Mouse (Mus musculus) liver, embryonic 14.5 days (tissue): Measurements from ENCODE around the gene Gramd1b. TPM values are rescaled to one million over a fixed set of nuclear protein-coding genes. Genes with fewer than 3 reads are reported as not detected.
A peak's percentile ranks its signal among the peaks of the same experiment; 100 is the strongest.

ENCODE experiments used
- ATAC-seq: fragments of 200-750 bp; cut with Nextera tagmentation; 2 replicates; pipeline ENCODE4 v1.8.0; 2017; ENCODE audit warnings: moderate number of reproducible peaks, mild to moderate bottlenecking, moderate library complexity; ENCODE audit not compliant: insufficient read depth
- DNase-seq, 3 experiments: peaks; one replicate each; pipeline ENCODE4 v3.0.0-alpha.2; 2012 to 2013; ENCODE audit warnings: low read depth in 3 of 3, low spot score in 3 of 3
- H3K27ac ChIP-seq: fragments of 300-500 bp; sonication (generic); 2 replicates; pipeline ENCODE4 v1.5.1; 2014; ENCODE audit warnings: moderate library complexity, mild to moderate bottlenecking, control low read depth, inconsistent platforms
- H3K27me3 ChIP-seq: fragments of 300-500 bp; sonication (generic); 2 replicates; pipeline ENCODE4 v1.6.1; 2014; ENCODE audit warnings: mild to moderate bottlenecking, low read length, moderate library complexity; ENCODE audit not compliant: control insufficient read depth, insufficient read depth
- H3K36me3 ChIP-seq: fragments of 300-500 bp; sonication (generic); replicated peaks from 2 replicates; pipeline ENCODE4 v1.6.1; 2014; ENCODE audit warnings: low read depth; ENCODE audit not compliant: control insufficient read depth, insufficient read depth
- H3K4me1 ChIP-seq, 2 experiments: fragments of 200-500 bp in 1 of 2; fragments of 300-500 bp in 1 of 2; sonication (generic) in 1 of 2; replicated peaks; 2 replicates each; pipeline ENCODE4 v1.6.1; 2012 to 2014; ENCODE audit warnings: antibody characterized with exemption in 1 of 2, inconsistent platforms in 1 of 2, low read length in 1 of 2; ENCODE audit not compliant: control insufficient read depth in 2 of 2, insufficient read depth in 2 of 2
- H3K4me2 ChIP-seq: fragments of 300-500 bp; sonication (generic); 2 replicates; pipeline ENCODE4 v1.6.1; 2014; ENCODE audit warnings: low read depth, mild to moderate bottlenecking, control low read depth, moderate library complexity
- H3K4me3 ChIP-seq, 2 experiments: fragments of 200-500 bp in 1 of 2; fragments of 300-500 bp in 1 of 2; sonication (generic) in 1 of 2; 2 replicates each; pipeline ENCODE4 v1.5.1; 2012 to 2014; ENCODE audit warnings: low read depth in 2 of 2, low read length in 2 of 2, mild to moderate bottlenecking in 2 of 2, control low read depth in 1 of 2, inconsistent platforms in 1 of 2, moderate library complexity in 1 of 2; ENCODE audit not compliant: insufficient read depth in 1 of 2
- H3K9ac ChIP-seq: fragments of 300-500 bp; sonication (generic); replicated peaks from 2 replicates; pipeline ENCODE4 v1.6.1; 2014; ENCODE audit warnings: mild to moderate bottlenecking, control low read depth, moderate library complexity
- H3K9me3 ChIP-seq: fragments of 300-500 bp; sonication (generic); 2 replicates; pipeline ENCODE4 v1.6.1; 2016; ENCODE audit warnings: low read length, mixed read lengths; ENCODE audit not compliant: control insufficient read depth
- CTCF ChIP-seq: IDR thresholded peaks from 2 replicates; pipeline ENCODE4 v1.5.1; 2016; ENCODE audit warnings: antibody characterized with exemption, low read depth, control low read depth
- EP300 ChIP-seq: IDR thresholded peaks from 2 replicates; pipeline ENCODE4 v1.6.1; 2016; ENCODE audit warnings: antibody characterized with exemption, low read depth
- WGBS: fragments of 180-500 bp; shearing (Covaris S2); extraction: QIAGEN DNeasy Blood & Tissue Kit; methylation state at CpG from one replicate; pipeline ENCODE4 v1.1.7; 2014; ENCODE audit not compliant: insufficient replicate concordance; 5-methylcytosine and 5-hydroxymethylcytosine counted together
- polyA plus RNA-seq, 2 experiments: library from polyadenylated mRNA; depleted of rRNA in 1 of 2; stranded (reverse) in 1 of 2; unstranded in 1 of 2; fragments of >200 nt; fragmentation: Nextera tagmentation in 1 of 2; extraction: Ambion mirVana in 1 of 2; gene quantifications; 2 replicates each; pipeline versions ENCODE4 v1.2.1 to v1.2.3; 2012 to 2014

The Gramd1b gene
- polyA plus RNA-seq, 2 experiments, result 0.71 to 1.0 TPM

- TF ChIP-seq EP300 (no peak), CTCF (no peak)
- ATAC-seq (no peak), DNase-seq (no peak)
- H3K27me3 ChIP-seq, result no peaks in the 10 kb centered on the region
- H3K4me1 ChIP-seq, result no peaks in the 10 kb centered on the region
- no peaks in the 10 kb centered on the region for H3K36me3 ChIP-seq
- 29% methylated on average over 6 of the region's 6 CpGs for WGBS
- no peaks in the 10 kb centered on the region for H3K9me3 ChIP-seq
- H3K4me3 ChIP-seq, result no peak overlapping the region
- H3K9ac ChIP-seq, result no peak overlapping the region
- no peak overlapping the region for H3K27ac ChIP-seq
- no peak overlapping the region for H3K4me2 ChIP-seq
These were observed 142.0 kb downstream of the Gramd1b start for GRCm38 (mm10) chr9:40389175-40389574.

DNA sequence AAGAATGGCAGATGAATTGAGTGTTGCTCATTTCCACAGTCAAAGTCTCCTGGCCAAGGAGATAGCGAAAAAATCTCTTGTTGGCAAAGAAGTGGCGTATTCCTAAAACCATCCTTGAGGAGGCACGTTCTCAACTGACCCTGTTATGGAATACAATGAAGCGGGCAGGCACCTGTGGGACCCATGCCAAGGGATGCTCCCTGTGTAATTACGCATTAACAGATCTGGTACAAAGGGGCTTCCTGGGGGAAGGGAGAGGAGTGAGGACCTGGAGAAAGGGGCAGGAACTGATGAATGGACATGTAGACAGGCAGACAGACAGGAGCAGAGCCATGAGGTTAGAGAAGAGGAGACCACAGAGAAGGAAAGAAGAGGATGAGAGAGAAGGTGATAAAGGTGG lies 146.4 kb downstream of the Gramd1b start:
- Histone ChIP-seq H3K27ac (no peak overlapping the region), H3K4me1 (no peaks in the 10 kb centered on the region), H3K36me3 (no peaks in the 10 kb centered on the region), H3K9ac (no peak overlapping the region), H3K4me2 (no peak overlapping the region), H3K9me3 (no peaks in the 10 kb centered on the region), H3K4me3 (no peak overlapping the region), H3K27me3 (no peaks in the 10 kb centered on the region)
- TF ChIP-seq CTCF, result no peak
- no peak for TF ChIP-seq EP300
- DNase-seq (no peak), ATAC-seq (no peak)
- 72% methylated on average over 5 of the region's 5 CpGs for WGBS

- no peaks in the 10 kb centered on the region for H3K27me3 ChIP-seq
- H3K27ac ChIP-seq, result no peak overlapping the region
- no peak overlapping the region for H3K4me2 ChIP-seq
- no peaks in the 10 kb centered on the region for H3K4me1 ChIP-seq
- WGBS, result 58% methylated on average over 3 of the region's 3 CpGs
- H3K9me3 ChIP-seq, result no peaks in the 10 kb centered on the region
- DNase-seq, result no peak
- TF ChIP-seq EP300, result no peak
- no peak for TF ChIP-seq CTCF
- ATAC-seq, result no peak
- H3K36me3 ChIP-seq, result no peaks in the 10 kb centered on the region
- no peak overlapping the region for H3K4me3 ChIP-seq
- no peak overlapping the region for H3K9ac ChIP-seq
These were observed 148.7 kb downstream of the Gramd1b start for GRCm38 (mm10) chr9:40382508-40382907.

GRCm38 (mm10) chr9:40381416-40382411 lies 149.5 kb downstream of the Gramd1b start:
- no peaks in the 10 kb centered on the region for H3K9me3 ChIP-seq
- WGBS, result 34% methylated on average over 15 of the region's 15 CpGs
- DNase-seq, result no peak
- TF ChIP-seq EP300 (no peak), CTCF (no peak)
- no peak overlapping the region for H3K9ac ChIP-seq
- H3K4me1 ChIP-seq, result no peaks in the 10 kb centered on the region
- H3K27me3 ChIP-seq, result no peaks in the 10 kb centered on the region
- no peak overlapping the region for H3K4me3 ChIP-seq
- H3K4me2 ChIP-seq, result no peak overlapping the region
- ATAC-seq, result no peak
- H3K36me3 ChIP-seq, result no peaks in the 10 kb centered on the region
- no peak overlapping the region for H3K27ac ChIP-seq

DNA sequence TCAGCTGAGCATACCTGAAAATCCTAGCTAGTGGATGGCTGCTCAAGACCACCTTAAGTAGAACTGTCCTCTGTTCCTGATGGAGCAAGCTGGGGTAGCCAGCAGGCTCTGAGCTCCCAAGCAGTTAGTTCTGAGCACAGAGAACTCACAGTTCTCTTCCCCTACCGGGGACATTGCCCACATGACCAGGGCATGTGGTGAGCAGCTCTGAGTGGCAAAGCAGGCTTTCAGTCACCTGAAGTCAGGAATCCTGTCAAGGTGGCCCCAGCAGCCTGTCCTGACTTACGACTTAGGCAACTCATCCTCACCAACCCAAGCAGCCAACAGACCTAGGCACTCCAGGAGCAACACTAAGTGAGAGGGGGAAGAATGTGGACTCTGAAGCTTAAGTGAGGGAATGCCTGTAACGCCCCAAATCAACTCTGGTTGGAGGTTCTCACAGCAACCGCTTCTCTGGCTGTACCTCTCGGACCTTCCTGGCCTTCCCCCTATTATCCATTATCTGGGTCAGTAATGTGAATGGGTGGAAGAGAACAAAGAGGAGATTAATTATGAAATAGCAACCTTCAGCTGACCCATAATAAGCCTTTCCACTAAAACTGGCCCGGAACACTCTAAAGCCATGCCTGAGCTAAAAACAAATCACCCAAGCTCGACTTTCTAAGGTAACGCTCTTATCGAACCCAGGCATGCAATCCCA lies 154.3 kb downstream of the Gramd1b start:
- H3K4me1 ChIP-seq, result no peaks in the 10 kb centered on the region
- TF ChIP-seq EP300 (no peak), CTCF (no peak)
- no peak overlapping the region for H3K9ac ChIP-seq
- H3K27ac ChIP-seq, result no peak overlapping the region
- no peaks in the 10 kb centered on the region for H3K27me3 ChIP-seq
- H3K4me3 ChIP-seq, result no peak overlapping the region
- WGBS, result 64% methylated on average over 9 of the region's 9 CpGs
- no peaks in the 10 kb centered on the region for H3K9me3 ChIP-seq
- 0 out of 2 replicates have a peak overlapping the region, but pooled peaks have one; percentile 24 for H3K4me2 ChIP-seq
- H3K36me3 ChIP-seq, result no peaks in the 10 kb centered on the region
- ATAC-seq (no peak), DNase-seq (no peak)
